Mouse (Mus musculus) right cerebral cortex, postnatal 4 days (tissue): ENCODE measurements around the gene Nrtn.
A peak's percentile ranks its signal among the peaks of the same experiment; 100 is the strongest.

ENCODE experiments used
- DNase-seq: peaks from one replicate; pipeline ENCODE4 v3.0.0-alpha.2; 2022

The Nrtn gene

GRCm38 (mm10) chr17:56757416-56758123 is at the start of gene Nrtn:
TSS of gene Nrtn (minus strand) at chr17:56757530.
- no peak for DNase-seq

- DNase-seq: no peak
Measured at GRCm38 (mm10) chr17:56805784-56806183, 48.5 kb upstream of the Nrtn start.

GRCm38 (mm10) chr17:56804952-56805351 is 47.6 kb upstream of the Nrtn start:
- DNase-seq: no peak

- no peak for DNase-seq
Measured at GRCm38 (mm10) chr17:56802065-56802464, 44.7 kb upstream of the Nrtn start.

- DNase-seq: no peak
Measured at GRCm38 (mm10) chr17:56799276-56799675, 41.9 kb upstream of the Nrtn start.

GRCm38 (mm10) chr17:56793614-56794319 is 36.4 kb upstream of the Nrtn start:
- DNase-seq: no peak

- no peak for DNase-seq
Measured at GRCm38 (mm10) chr17:56792588-56792987, 35.3 kb upstream of the Nrtn start.

- DNase-seq: no peak
Measured at GRCm38 (mm10) chr17:56789286-56789685, 32.0 kb upstream of the Nrtn start.

GRCm38 (mm10) chr17:56788886-56789285 is 31.6 kb upstream of the Nrtn start:
- DNase-seq: no peak

- DNase-seq: no peak
Measured at GRCm38 (mm10) chr17:56780291-56780978, 23.1 kb upstream of the Nrtn start.

- no peak for DNase-seq
Measured at GRCm38 (mm10) chr17:56778779-56779362, 21.5 kb upstream of the Nrtn start.

GRCm38 (mm10) chr17:56777568-56777967 is 20.2 kb upstream of the Nrtn start:
- DNase-seq: no peak

- DNase-seq: no peak
Measured at GRCm38 (mm10) chr17:56769950-56770349, 12.6 kb upstream of the Nrtn start, which contains the start of gene Prr22. TSS of gene Prr22 (plus strand) at chr17:56770250.

GRCm38 (mm10) chr17:56768941-56769340 is 11.6 kb upstream of the Nrtn start:
- DNase-seq: no peak

GRCm38 (mm10) chr17:56767531-56768135 is 10.3 kb upstream of the Nrtn start:
- no peak for DNase-seq

- DNase-seq: no peak
Measured at GRCm38 (mm10) chr17:56766631-56767405, 9.5 kb upstream of the Nrtn start.

- DNase-seq: no peak
Measured at GRCm38 (mm10) chr17:56765431-56765830, 8.1 kb upstream of the Nrtn start.

GRCm38 (mm10) chr17:56764474-56765354 is 7.4 kb upstream of the Nrtn start, which contains the start of gene Dus3l:
TSS of gene Dus3l (plus strand) at chr17:56764757.
- peak; percentile 77 for DNase-seq

- DNase-seq: no peak
Measured at GRCm38 (mm10) chr17:56763741-56764250, 6.5 kb upstream of the Nrtn start.
